Mouse (Mus musculus) bone marrow macrophage, adult 2 months (primary cell): Measurements from ENCODE around the gene Kri1.

ENCODE experiments used
- CTCF ChIP-seq: IDR thresholded peaks from 2 replicates; pipeline ENCODE4 v1.5.1; 2012; ENCODE audit warnings: low read depth, mild to moderate bottlenecking, low read length, moderate library complexity
- POLR2A ChIP-seq: IDR thresholded peaks from 2 replicates; pipeline ENCODE4 v1.6.1; 2012; ENCODE audit warnings: mild to moderate bottlenecking, low read depth, low read length, borderline replicate concordance

GRCm38 (mm10) chr9:21319503-21319902 lies 31.7 kb upstream of the Kri1 start:
- TF ChIP-seq CTCF = no peak
- no peak for TF ChIP-seq POLR2A
